Mouse (Mus musculus) G1E (cell line): ENCODE measurements around the gene BC003965.

Source experiments
- CTCF ChIP-seq: IDR thresholded peaks from 2 replicates; pipeline ENCODE4 v1.5.1; 2012; ENCODE audit warnings: low read depth, low read length, inconsistent platforms, mixed read lengths
- GATA1 ChIP-seq: IDR thresholded peaks from 2 replicates; pipeline ENCODE4 v1.6.1; 2012; ENCODE audit warnings: borderline replicate concordance, low read length, inconsistent platforms, mixed read lengths
- TAL1 ChIP-seq: conservative IDR thresholded peaks from 2 replicates; pipeline ENCODE4 v1.6.1; 2012; ENCODE audit warnings: low read depth, low read length, inconsistent platforms, mixed read lengths

DNA sequence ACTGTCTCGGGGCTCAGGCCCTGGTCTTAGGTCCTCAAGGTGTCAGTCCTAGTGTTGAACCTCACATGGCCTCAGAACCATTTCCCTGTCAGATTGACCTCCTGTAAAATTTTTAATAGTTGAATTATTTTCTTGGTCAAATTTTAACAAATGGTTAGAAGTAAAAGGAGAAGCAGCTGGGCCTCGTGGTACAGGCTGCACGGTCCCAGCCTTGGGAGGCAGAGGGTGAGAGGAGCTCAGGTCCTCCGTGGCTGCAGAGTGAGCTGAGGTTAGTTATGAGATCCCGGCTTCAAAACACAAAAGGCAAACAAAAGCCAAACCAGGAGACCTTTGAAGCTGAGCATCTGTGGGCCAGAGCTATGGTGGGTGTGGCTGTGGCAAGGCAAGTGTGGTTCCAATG lies 43.6 kb downstream of the BC003965 start:
- TF ChIP-seq CTCF (no peak), GATA1 (no peak), TAL1 (no peak)
